ENCODE assay signal across 8 mouse cellular contexts in genomic region chr16:48675607-48676006, GRCm38 (mm10).
DNase-seq lines count a peak whose midpoint lies in the region; ATAC-seq and TF ChIP-seq lines count a peak whose summit lies in the region.

No protein-coding gene starts in this region.

- peak in 2 of 3 experiments; percentile 4 to 10; a peak in 1 of 6 replicates for TF ChIP-seq CTCF in MEL (IDR thresholded peaks at IDR 0.05 in 2 of 3, conservative IDR thresholded peaks at IDR 0.05 in 1 of 3; ENCODE audit: control insufficient read depth in 1 of 3, insufficient read depth in 1 of 3, low read depth in 2 of 3, low read length in 3 of 3, poor library complexity in 1 of 3, severe bottlenecking in 1 of 3)

- no peaks in the 10 kb centered on the region for H3K27me3 ChIP-seq in MEL (ENCODE audit: control insufficient read depth in 1 of 2, insufficient read depth in 2 of 2, low read length in 2 of 2)
- no peaks in the 10 kb centered on the region for H3K27me3 ChIP-seq in forebrain, embryonic 16.5 days (replicated peaks; ENCODE audit: control insufficient read depth, insufficient read depth, low read length)
- no peaks in the 10 kb centered on the region for H3K27me3 ChIP-seq in hindbrain, embryonic 15.5 days
- H3K27me3 ChIP-seq in megakaryocyte, embryonic 14.5 days (replicated peaks): no peaks in the 10 kb centered on the region

- no peak overlapping the region for H3K27ac ChIP-seq in MEL (ENCODE audit: control insufficient read depth, low read depth, low read length)
- no peak overlapping the region for H3K27ac ChIP-seq in forebrain, embryonic 16.5 days (ENCODE audit: low read length)
- H3K27ac ChIP-seq in hindbrain, embryonic 15.5 days (replicated peaks): no peak overlapping the region

- WGBS in forebrain, embryonic 16.5 days: 19% methylated on average over 10 of the region's 10 CpGs
- 16% methylated on average over 10 of the region's 10 CpGs for WGBS in hindbrain, embryonic 15.5 days

- TF ChIP-seq EP300 in MEL (IDR thresholded peaks at IDR 0.05; ENCODE audit: low read depth in 1 of 2, low read length in 2 of 2): no peak

- ATAC-seq in forebrain, embryonic 16.5 days: peak; percentile 94
- peak; percentile 87 for ATAC-seq in hindbrain, embryonic 15.5 days (ENCODE audit: low FRiP score, low read depth)

- no peaks in the 10 kb centered on the region for H3K4me1 ChIP-seq in MEL (ENCODE audit: control insufficient read depth in 1 of 2, insufficient read depth in 2 of 2, low read length in 2 of 2)
- H3K4me1 ChIP-seq in forebrain, embryonic 16.5 days (replicated peaks; ENCODE audit: control insufficient read depth, insufficient read depth, low read length): no peaks in the 10 kb centered on the region
- H3K4me1 ChIP-seq in hindbrain, embryonic 15.5 days (replicated peaks): no peaks in the 10 kb centered on the region; the same call in 1 of the 2 replicates
- peaks cover 56% of the 10 kb centered on the region for H3K4me1 ChIP-seq in megakaryocyte, embryonic 14.5 days

- H3K36me3 ChIP-seq in MEL (ENCODE audit: control insufficient read depth in 1 of 2, insufficient read depth in 2 of 2, low read length in 2 of 2): no peaks in the 10 kb centered on the region
- H3K36me3 ChIP-seq in forebrain, embryonic 16.5 days (ENCODE audit: control insufficient read depth, insufficient read depth): no peaks in the 10 kb centered on the region
- H3K36me3 ChIP-seq in hindbrain, embryonic 15.5 days: no peaks in the 10 kb centered on the region
- no peaks in the 10 kb centered on the region for H3K36me3 ChIP-seq in megakaryocyte, embryonic 14.5 days (replicated peaks; ENCODE audit: low read length)

- no peak for TF ChIP-seq POLR2A in MEL (IDR thresholded peaks at IDR 0.05; ENCODE audit: control insufficient read depth in 1 of 2, insufficient read depth in 1 of 2, low read depth in 1 of 2, low read length in 2 of 2, poor library complexity in 1 of 2)

- H3K4me3 ChIP-seq in MEL (ENCODE audit: control insufficient read depth in 1 of 2, insufficient read depth in 1 of 2, low read depth in 2 of 2, low read length in 2 of 2): no peak overlapping the region
- H3K4me3 ChIP-seq in forebrain, embryonic 16.5 days (replicated peaks; ENCODE audit: low read length): no peak overlapping the region
- H3K4me3 ChIP-seq in hindbrain, embryonic 15.5 days: no peak overlapping the region
- H3K4me3 ChIP-seq in megakaryocyte, embryonic 14.5 days (replicated peaks): peak overlapping the region; percentile 23

- peak; percentile 4 for DNase-seq in MEL (ENCODE audit: low read depth, low spot score)
- DNase-seq in cerebellum, adult 11 months: peak; percentile 62
- peak; percentile 51 to 80 for DNase-seq in layer of hippocampus, postnatal 25 days (ENCODE audit: extremely low spot score in 1 of 2, low spot score in 1 of 2)
- DNase-seq in right cerebral cortex, adult 2 months (ENCODE audit: low spot score in 2 of 2): peak; percentile 75 to 88
- DNase-seq in urinary bladder, postnatal 14 days (ENCODE audit: low spot score): peak; percentile 77

- no peak overlapping the region for H3K9ac ChIP-seq in MEL (ENCODE audit: control insufficient read depth, low read depth, low read length, poor library complexity, severe bottlenecking)
- H3K9ac ChIP-seq in forebrain, embryonic 16.5 days (replicated peaks; ENCODE audit: low read depth, low read length): no peak overlapping the region
- no peak overlapping the region for H3K9ac ChIP-seq in hindbrain, embryonic 15.5 days

- no peaks in the 10 kb centered on the region for H3K9me3 ChIP-seq in MEL (replicated peaks; ENCODE audit: insufficient read depth, low read length)
- H3K9me3 ChIP-seq in forebrain, embryonic 16.5 days (ENCODE audit: control insufficient read depth, low read length): no peaks in the 10 kb centered on the region
- no peaks in the 10 kb centered on the region for H3K9me3 ChIP-seq in hindbrain, embryonic 15.5 days
- no peaks in the 10 kb centered on the region for H3K9me3 ChIP-seq in megakaryocyte, embryonic 14.5 days

- no peaks in the 10 kb centered on the region for H3K79me2 ChIP-seq in MEL (ENCODE audit: control insufficient read depth, insufficient read depth, low read length, poor library complexity)

- H3K4me2 ChIP-seq in forebrain, embryonic 16.5 days (ENCODE audit: low read length): no peak overlapping the region
- no peak overlapping the region for H3K4me2 ChIP-seq in hindbrain, embryonic 15.5 days

- no peak; the same call in 1 of the 2 replicates for TF ChIP-seq RAD21 in MEL (IDR thresholded peaks at IDR 0.05; ENCODE audit: low read depth, low read length)

TF ChIP-seq in MEL, 35 proteins besides CTCF, POLR2A, EP300 and RAD21:
- TF ChIP-seq MEF2A (IDR thresholded peaks at IDR 0.05; ENCODE audit: extremely low read depth, insufficient replicate concordance, low read depth, low read length, poor library complexity, severe bottlenecking) (no peak), MAFK (IDR thresholded peaks at IDR 0.05; ENCODE audit: borderline replicate concordance, low read depth, low read length) (no peak), GATA1 (IDR thresholded peaks at IDR 0.05; ENCODE audit: low read depth, low read length) (no peak), KAT2A (conservative IDR thresholded peaks at IDR 0.05; ENCODE audit: low read depth, low read length) (no peak), RCOR1 (IDR thresholded peaks at IDR 0.05; ENCODE audit: low read depth, low read length) (no peak), CHD2 (IDR thresholded peaks at IDR 0.05; ENCODE audit: low read length) (no peak), NRF1 (IDR thresholded peaks at IDR 0.05; ENCODE audit: insufficient read depth, low read depth, low read length, poor library complexity, severe bottlenecking) (no peak), TCF12 (IDR thresholded peaks at IDR 0.05; ENCODE audit: low read depth, low read length) (no peak), MYC (IDR thresholded peaks at IDR 0.05; ENCODE audit: low read depth, low read length) (no peak), TBP (IDR thresholded peaks at IDR 0.05; ENCODE audit: low read depth, low read length) (no peak), JUND (IDR thresholded peaks at IDR 0.05; ENCODE audit: low read depth, low read length) (no peak), MAZ (IDR thresholded peaks at IDR 0.05; ENCODE audit: low read depth, low read length) (no peak), GABPA (IDR thresholded peaks at IDR 0.05; ENCODE audit: low read depth, low read length) (no peak), SIN3A (IDR thresholded peaks at IDR 0.05; ENCODE audit: low read length) (no peak), UBTF (IDR thresholded peaks at IDR 0.05; ENCODE audit: borderline replicate concordance, insufficient read depth, low read depth, low read length) (no peak), MAX (IDR thresholded peaks at IDR 0.05; ENCODE audit: low read length) (no peak), NELFE (IDR thresholded peaks at IDR 0.05; ENCODE audit: low read depth, low read length) (no peak), CHD1 (IDR thresholded peaks at IDR 0.05; ENCODE audit: low read depth, low read length) (no peak)

Comparison
In these comparisons a context has a peak if more than half of its experiments do, and no peak if none do; other contexts are left out.
1. DNase-seq: peak in every context shown above with its lines; median percentile 82 in right cerebral cortex, adult 2 months; 77 in urinary bladder, postnatal 14 days; 66 in layer of hippocampus, postnatal 25 days; 62 in cerebellum, adult 11 months; 4 in MEL.